Mouse (Mus musculus) midbrain, embryonic 13.5 days (tissue): ENCODE results near the gene Prom1. TPM values are rescaled to one million over a fixed set of nuclear protein-coding genes. Genes with fewer than 3 reads are reported as not detected.

ENCODE experiments used
- ATAC-seq: fragments of 200-750 bp; cut with Nextera tagmentation; 2 replicates; pipeline ENCODE4 v1.8.0; 2017; ENCODE audit warnings: mild to moderate bottlenecking, moderate TSS enrichment, moderate library complexity
- H3K27ac ChIP-seq: fragments of 300-500 bp; sonication (generic); 2 replicates; pipeline ENCODE4 v1.5.1; 2015; ENCODE audit warnings: inconsistent platforms, mild to moderate bottlenecking, moderate library complexity
- H3K27me3 ChIP-seq: fragments of 300-500 bp; sonication (generic); 2 replicates; pipeline ENCODE4 v1.6.1; 2015; ENCODE audit warnings: mild to moderate bottlenecking, inconsistent platforms
- H3K36me3 ChIP-seq: fragments of 300-500 bp; sonication (generic); 2 replicates; pipeline ENCODE4 v1.6.1; 2015; ENCODE audit warnings: mild to moderate bottlenecking, inconsistent platforms
- H3K4me1 ChIP-seq: fragments of 300-500 bp; sonication (generic); replicated peaks from 2 replicates; pipeline ENCODE4 v1.6.1; 2015; ENCODE audit warnings: inconsistent platforms
- H3K4me2 ChIP-seq: fragments of 300-500 bp; sonication (generic); replicated peaks from 2 replicates; pipeline ENCODE4 v1.6.1; 2015; ENCODE audit warnings: moderate library complexity, mild to moderate bottlenecking, inconsistent platforms
- H3K4me3 ChIP-seq: fragments of 300-500 bp; sonication (generic); replicated peaks from 2 replicates; pipeline ENCODE4 v1.5.1; 2015; ENCODE audit warnings: mild to moderate bottlenecking, inconsistent platforms
- H3K9ac ChIP-seq: fragments of 300-500 bp; sonication (generic); replicated peaks from 2 replicates; pipeline ENCODE4 v1.6.1; 2015; ENCODE audit warnings: mild to moderate bottlenecking, inconsistent platforms
- H3K9me3 ChIP-seq: fragments of 300-500 bp; sonication (generic); 2 replicates; pipeline ENCODE4 v1.6.1; 2016; ENCODE audit warnings: mild to moderate bottlenecking, inconsistent platforms
- WGBS: fragments of 180-500 bp; shearing (Covaris S2); methylation state at CpG from one replicate; pipeline ENCODE4 v1.1.7; 2015; 5-methylcytosine and 5-hydroxymethylcytosine counted together
- polyA plus RNA-seq: library from polyadenylated mRNA; unstranded; fragments of >200 nt; fragmentation: Nextera tagmentation; extraction: Ambion mirVana; gene quantifications from 2 replicates; pipeline ENCODE4 v1.2.1, GENCODE M21; 2015

Prom1 gene
- polyA plus RNA-seq, 1 experiment from 2014 or later, result 69.6 TPM

DNA sequence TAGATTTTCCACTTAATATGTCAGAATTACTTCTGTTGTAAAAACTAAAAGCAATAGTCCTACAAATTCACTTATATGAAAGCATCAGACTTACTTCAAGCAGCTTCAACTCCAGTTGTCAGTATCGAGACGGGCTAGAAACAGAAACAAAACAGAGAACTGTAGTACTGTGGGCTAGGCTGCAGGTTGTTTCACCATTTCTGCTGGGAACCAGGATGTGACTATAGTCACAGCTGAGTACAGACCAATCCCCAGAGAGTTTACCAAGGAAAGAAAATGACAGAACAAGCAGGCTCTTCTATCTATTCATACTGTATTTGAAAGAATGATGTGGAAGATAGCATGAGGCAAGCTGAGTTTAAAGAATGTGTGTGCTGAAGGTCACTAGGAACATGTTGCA lies 106.9 kb downstream of the Prom1 start:
- peaks cover 33% of the 10 kb centered on the region for H3K36me3 ChIP-seq
- H3K9ac ChIP-seq, result no peak overlapping the region
- no peak overlapping the region for H3K4me3 ChIP-seq
- H3K4me2 ChIP-seq, result no peak overlapping the region
- 90% methylated on average over 2 of the region's 2 CpGs for WGBS
- H3K27me3 ChIP-seq, result no peaks in the 10 kb centered on the region
- ATAC-seq, result no peak
- no peaks in the 10 kb centered on the region for H3K4me1 ChIP-seq
- H3K27ac ChIP-seq, result no peak overlapping the region
- no peaks in the 10 kb centered on the region for H3K9me3 ChIP-seq

GRCm38 (mm10) chr5:43990316-43990715 lies 111.5 kb downstream of the Prom1 start:
- Histone ChIP-seq H3K4me2 (no peak overlapping the region), H3K27ac (no peak overlapping the region), H3K9me3 (no peaks in the 10 kb centered on the region), H3K9ac (no peak overlapping the region), H3K27me3 (no peaks in the 10 kb centered on the region), H3K4me1 (no peaks in the 10 kb centered on the region), H3K36me3 (0 out of 2 replicates have a peak, but pooled peaks cover 8% of the 10 kb centered on the region), H3K4me3 (no peak overlapping the region)
- 60% methylated on average over 6 of the region's 6 CpGs for WGBS
- no peak for ATAC-seq

DNA sequence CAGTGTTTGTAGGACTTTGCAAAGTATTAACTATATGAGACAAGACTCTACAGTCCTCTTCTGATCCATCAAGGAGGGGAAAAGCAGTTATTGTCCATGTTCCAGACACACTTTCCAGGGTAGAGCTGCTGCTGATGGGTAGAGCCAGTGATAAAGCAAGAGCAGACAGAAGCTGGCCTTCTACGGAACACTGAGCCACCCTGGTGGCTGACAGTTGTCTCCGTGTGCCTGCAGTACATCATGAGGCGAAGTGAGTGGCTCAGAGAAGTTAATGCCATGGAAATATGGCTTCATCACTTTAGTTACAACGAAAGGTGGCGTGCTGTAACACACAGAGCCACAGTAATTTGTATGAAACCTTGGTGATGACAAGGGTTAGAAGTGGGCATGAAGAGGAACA lies 112.8 kb downstream of the Prom1 start:
- ATAC-seq, result no peak
- H3K4me1 ChIP-seq, result no peaks in the 10 kb centered on the region
- H3K27ac ChIP-seq, result no peak overlapping the region
- no peaks in the 10 kb centered on the region for H3K27me3 ChIP-seq
- H3K9me3 ChIP-seq, result no peaks in the 10 kb centered on the region
- H3K9ac ChIP-seq, result no peak overlapping the region
- H3K4me2 ChIP-seq, result no peak overlapping the region
- 0 out of 2 replicates have a peak, but pooled peaks cover 8% of the 10 kb centered on the region for H3K36me3 ChIP-seq
- H3K4me3 ChIP-seq, result no peak overlapping the region
- WGBS, result 82% methylated on average over 5 of the region's 5 CpGs

DNA sequence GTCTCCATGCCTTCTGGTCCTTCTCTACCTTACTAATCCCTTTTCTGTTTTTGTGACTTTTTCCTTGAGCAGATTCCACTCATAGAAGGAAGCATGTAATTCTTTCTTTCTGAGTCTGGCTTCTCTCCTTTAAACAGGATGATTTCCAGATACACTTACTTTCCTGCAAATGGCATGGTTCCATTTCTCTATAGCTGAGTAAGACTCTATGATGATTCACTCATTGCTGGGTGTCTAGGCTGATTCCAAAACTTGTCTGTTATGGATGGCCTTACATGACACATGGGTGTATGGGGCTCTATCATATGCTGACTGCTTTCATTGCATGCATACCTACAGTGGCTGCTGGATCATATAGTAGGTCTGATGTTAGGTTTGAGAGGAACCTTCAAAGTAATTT lies 115.6 kb downstream of the Prom1 start:
- Histone ChIP-seq H3K4me1 (no peaks in the 10 kb centered on the region), H3K27ac (no peak overlapping the region), H3K36me3 (no peaks in the 10 kb centered on the region), H3K4me2 (no peak overlapping the region), H3K27me3 (no peaks in the 10 kb centered on the region), H3K9me3 (no peaks in the 10 kb centered on the region), H3K9ac (no peak overlapping the region), H3K4me3 (no peak overlapping the region)
- ATAC-seq, result no peak

DNA sequence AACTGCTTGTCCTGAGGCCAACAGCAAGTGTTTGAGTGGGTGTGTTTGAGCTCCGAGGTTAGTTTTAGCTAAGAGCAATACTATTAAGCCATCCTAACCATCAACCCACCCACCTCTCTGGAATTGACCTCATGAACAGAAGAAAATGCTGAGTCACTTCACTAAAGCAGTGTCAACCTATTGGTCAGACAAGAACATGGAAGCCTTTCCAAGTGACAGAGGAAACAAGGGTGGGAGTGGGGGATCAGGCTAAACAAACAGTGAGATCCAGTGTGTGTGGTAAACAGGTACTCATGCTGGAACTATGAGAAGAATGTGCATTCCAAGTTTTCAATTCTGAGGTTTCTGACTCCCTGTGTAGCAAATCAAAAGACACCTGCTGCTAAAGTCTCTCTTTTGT lies 118.9 kb downstream of the Prom1 start:
- no peak for ATAC-seq
- H3K4me2 ChIP-seq, result no peak overlapping the region
- H3K36me3 ChIP-seq, result no peaks in the 10 kb centered on the region
- no peaks in the 10 kb centered on the region for H3K27me3 ChIP-seq
- no peaks in the 10 kb centered on the region for H3K4me1 ChIP-seq
- H3K27ac ChIP-seq, result no peak overlapping the region
- H3K9me3 ChIP-seq, result no peaks in the 10 kb centered on the region
- WGBS, result 42% methylated on average over 1 of the region's 1 CpGs
- no peak overlapping the region for H3K9ac ChIP-seq
- H3K4me3 ChIP-seq, result no peak overlapping the region

- Histone ChIP-seq H3K27ac (no peak within 1 kb of the TSS), H3K36me3 (no peaks in the 10 kb centered on the region), H3K9ac (no peak within 1 kb of the TSS), H3K9me3 (no peaks in the 10 kb centered on the region), H3K4me1 (no peaks in the 10 kb centered on the region), H3K4me2 (no peak within 1 kb of the TSS), H3K27me3 (no peaks in the 10 kb centered on the region), H3K4me3 (no peak within 1 kb of the TSS)
- WGBS, result 57% methylated on average over 4 of the region's 4 CpGs
- ATAC-seq, result no peak
These were observed 120.2 kb downstream of the Prom1 start, which contains the start of gene Fgfbp1 for GRCm38 (mm10) chr5:43981620-43982019. TSS of gene Fgfbp1 (minus strand) at chr5:43981779.

DNA sequence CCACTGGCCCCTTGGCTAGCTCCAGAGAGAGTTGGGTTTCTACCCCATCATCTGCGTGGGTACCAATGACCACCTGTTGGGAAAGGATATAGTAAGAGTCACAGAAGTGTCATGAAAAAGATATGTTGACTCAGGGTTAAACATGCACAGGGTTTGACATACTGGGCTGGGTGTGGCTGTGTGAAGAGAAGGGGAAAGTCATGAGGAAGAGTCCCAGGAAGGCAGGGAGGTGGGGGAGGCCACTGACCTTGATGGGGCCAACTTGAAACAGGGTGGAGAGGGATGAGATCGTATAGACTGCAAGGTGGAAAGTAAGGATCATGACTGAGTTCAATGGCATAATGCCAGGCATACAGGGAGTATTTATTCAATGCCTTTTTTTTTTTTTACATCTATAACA lies 121.4 kb downstream of the Prom1 start:
- Histone ChIP-seq H3K9me3 (no peaks in the 10 kb centered on the region), H3K27me3 (no peaks in the 10 kb centered on the region), H3K9ac (no peak overlapping the region), H3K4me3 (no peak overlapping the region), H3K4me2 (no peak overlapping the region), H3K4me1 (no peaks in the 10 kb centered on the region), H3K36me3 (no peaks in the 10 kb centered on the region), H3K27ac (no peak overlapping the region)
- WGBS, result 82% methylated on average over 2 of the region's 2 CpGs
- no peak for ATAC-seq

DNA sequence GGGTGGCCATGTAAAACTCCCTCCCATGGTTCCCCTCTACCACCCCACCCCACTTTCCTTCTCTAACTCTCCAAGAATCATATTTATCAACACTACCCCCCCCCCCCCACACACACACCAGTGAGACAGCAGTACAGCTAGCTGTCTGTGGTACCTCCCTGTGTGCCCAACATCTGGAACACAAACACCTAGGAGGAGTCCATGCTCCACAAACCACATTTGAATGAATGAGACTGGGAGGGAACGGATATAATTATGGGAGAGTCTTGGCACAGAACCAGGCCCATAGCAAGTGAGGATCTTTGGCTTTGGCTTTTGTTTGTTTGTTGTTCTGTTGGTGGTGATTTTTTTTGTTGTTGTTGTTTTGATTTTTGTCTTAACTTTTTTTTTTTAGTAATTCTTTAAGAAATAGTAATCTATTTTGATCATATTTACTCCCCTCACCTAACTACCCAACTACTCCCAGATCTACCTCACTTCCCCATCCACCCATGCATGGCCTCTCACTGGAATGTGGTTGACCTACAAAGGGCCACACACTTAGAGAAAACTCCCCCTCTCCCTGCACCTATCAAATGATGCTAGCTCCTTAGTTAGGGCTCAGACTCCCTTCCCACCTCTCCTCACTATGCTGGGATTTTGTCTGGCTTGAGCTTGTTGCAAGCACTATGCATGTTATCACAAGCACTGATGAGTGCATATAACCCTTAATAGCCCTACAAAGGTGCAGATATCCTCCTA lies 124.8 kb downstream of the Prom1 start:
- ATAC-seq, result no peak
- WGBS, result 84% methylated on average over 1 of the region's 1 CpGs
- H3K36me3 ChIP-seq, result no peaks in the 10 kb centered on the region
- no peak overlapping the region for H3K4me2 ChIP-seq
- no peaks in the 10 kb centered on the region for H3K27me3 ChIP-seq
- H3K9me3 ChIP-seq, result no peaks in the 10 kb centered on the region
- H3K4me1 ChIP-seq, result no peaks in the 10 kb centered on the region
- H3K27ac ChIP-seq, result no peak overlapping the region
- no peak overlapping the region for H3K9ac ChIP-seq
- no peak overlapping the region for H3K4me3 ChIP-seq

DNA sequence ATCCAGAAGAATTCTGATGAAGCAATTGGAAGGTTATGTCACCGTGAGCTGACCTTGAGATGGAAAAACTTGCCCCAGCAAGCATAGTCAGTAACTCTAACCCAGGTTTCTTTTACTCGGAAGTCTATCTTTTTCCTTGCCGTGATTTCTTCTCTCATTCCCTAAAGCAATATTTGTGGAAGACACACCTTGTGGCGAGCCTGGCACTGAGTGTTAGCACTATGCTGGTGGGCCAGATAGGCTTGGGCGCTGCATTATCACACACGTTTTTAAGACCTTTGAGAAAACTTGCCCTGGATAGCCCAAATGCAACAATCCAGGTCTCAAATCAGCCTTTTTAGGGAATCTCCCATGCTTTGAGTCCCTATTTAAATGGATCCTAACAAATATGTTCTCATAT lies 127.7 kb downstream of the Prom1 start:
- no peak for ATAC-seq
- Histone ChIP-seq H3K4me3 (no peak overlapping the region), H3K36me3 (no peaks in the 10 kb centered on the region), H3K4me2 (no peak overlapping the region), H3K4me1 (no peaks in the 10 kb centered on the region), H3K27me3 (no peaks in the 10 kb centered on the region), H3K9me3 (no peaks in the 10 kb centered on the region), H3K27ac (no peak overlapping the region), H3K9ac (no peak overlapping the region)
- WGBS, result 87% methylated on average over 6 of the region's 6 CpGs

- H3K4me1 ChIP-seq, result no peaks in the 10 kb centered on the region
- H3K27ac ChIP-seq, result no peak overlapping the region
- H3K27me3 ChIP-seq, result no peaks in the 10 kb centered on the region
- H3K4me3 ChIP-seq, result no peak overlapping the region
- ATAC-seq, result no peak
- H3K36me3 ChIP-seq, result no peaks in the 10 kb centered on the region
- WGBS, result 84% methylated on average over 2 of the region's 2 CpGs
- H3K9me3 ChIP-seq, result no peaks in the 10 kb centered on the region
- H3K9ac ChIP-seq, result no peak overlapping the region
- H3K4me2 ChIP-seq, result no peak overlapping the region
These were observed 130.7 kb downstream of the Prom1 start for GRCm38 (mm10) chr5:43971156-43971555.

DNA sequence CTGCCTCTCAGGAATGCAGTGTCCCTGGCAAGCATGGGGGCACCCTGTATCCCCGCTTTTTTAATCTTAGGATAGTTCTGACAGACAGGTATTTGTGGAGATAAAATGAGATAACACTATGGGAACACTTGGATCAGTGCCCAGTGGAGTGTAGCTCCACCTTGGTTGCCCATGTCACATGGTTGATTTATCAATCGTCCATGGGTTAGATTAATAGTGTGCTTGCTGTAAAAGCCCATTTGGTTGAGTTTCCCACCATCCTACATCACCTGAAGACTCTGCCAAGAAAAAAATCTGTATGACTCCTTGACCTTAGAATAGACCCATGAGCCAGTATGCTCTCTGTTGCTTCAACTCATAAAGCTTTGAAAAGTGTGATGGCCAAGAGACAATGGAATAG lies 131.3 kb downstream of the Prom1 start:
- 87% methylated on average over 2 of the region's 2 CpGs for WGBS
- no peak for ATAC-seq

DNA sequence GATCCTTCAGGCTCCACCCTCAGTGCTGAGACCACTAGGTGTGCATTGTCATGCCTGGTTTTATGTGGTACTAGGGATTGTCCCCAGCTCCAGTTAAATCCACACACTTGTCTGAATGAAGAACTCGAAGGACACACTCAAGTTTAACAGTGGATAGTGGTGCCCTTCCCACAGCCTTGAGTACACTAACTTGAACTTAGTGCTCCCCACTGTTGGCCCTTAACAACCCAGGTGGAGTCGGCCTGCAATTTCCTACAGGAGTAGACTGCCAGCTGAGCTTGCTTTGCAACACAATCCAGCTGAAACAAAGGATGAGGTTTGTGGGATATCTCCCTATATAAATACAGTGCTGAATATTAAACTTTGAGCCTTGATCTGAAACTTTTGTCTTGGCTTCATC lies 133.2 kb downstream of the Prom1 start:
- H3K9me3 ChIP-seq, result no peaks in the 10 kb centered on the region
- no peaks in the 10 kb centered on the region for H3K27me3 ChIP-seq
- no peak overlapping the region for H3K4me2 ChIP-seq
- H3K9ac ChIP-seq, result no peak overlapping the region
- ATAC-seq, result no peak
- no peaks in the 10 kb centered on the region for H3K36me3 ChIP-seq
- 67% methylated on average over 2 of the region's 2 CpGs for WGBS
- H3K27ac ChIP-seq, result no peak overlapping the region
- no peaks in the 10 kb centered on the region for H3K4me1 ChIP-seq
- H3K4me3 ChIP-seq, result no peak overlapping the region

More for the DNA sequence above, 131.3 kb downstream of the Prom1 start:
- Histone ChIP-seq H3K27me3 (no peaks in the 10 kb centered on the region), H3K4me1 (no peaks in the 10 kb centered on the region), H3K27ac (no peak overlapping the region), H3K4me2 (no peak overlapping the region), H3K4me3 (no peak overlapping the region), H3K9me3 (no peaks in the 10 kb centered on the region), H3K9ac (no peak overlapping the region), H3K36me3 (no peaks in the 10 kb centered on the region)

DNA sequence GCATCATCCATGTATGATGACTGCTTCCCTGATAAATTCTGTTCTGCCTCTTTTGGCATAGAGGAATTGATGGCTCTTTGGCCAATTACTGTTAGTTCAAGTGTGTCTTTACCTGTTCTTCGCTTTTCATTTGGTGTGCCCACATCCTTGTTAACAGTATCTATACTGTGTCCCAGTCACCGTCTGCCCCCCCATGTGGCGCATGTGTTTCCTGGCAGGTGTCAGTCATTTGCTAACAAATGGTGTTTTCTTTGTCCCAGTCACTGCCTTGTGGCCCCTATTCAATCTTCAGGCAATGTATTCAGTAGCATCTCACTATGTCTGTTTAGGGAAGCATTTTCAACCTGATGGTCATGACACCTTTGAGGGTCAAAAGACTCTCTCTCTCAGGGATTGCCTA lies 140.8 kb downstream of the Prom1 start:
- WGBS, result 94% methylated on average over 3 of the region's 3 CpGs

More for the DNA sequence above, 140.8 kb downstream of the Prom1 start:
- Histone ChIP-seq H3K9ac (no peak overlapping the region), H3K4me3 (no peak overlapping the region), H3K27ac (no peak overlapping the region), H3K4me2 (no peak overlapping the region), H3K27me3 (no peaks in the 10 kb centered on the region), H3K36me3 (no peaks in the 10 kb centered on the region), H3K9me3 (no peaks in the 10 kb centered on the region), H3K4me1 (no peaks in the 10 kb centered on the region)
- no peak for ATAC-seq
